Mouse (Mus musculus) urinary bladder, postnatal 25 days (tissue): Measurements from ENCODE around the gene Wapl.

Source experiments
- DNase-seq: peaks from one replicate; pipeline ENCODE4 v3.0.0; 2022; ENCODE audit warnings: low spot score

Wapl gene

GRCm38 (mm10) chr14:34697376-34697775 is 23.6 kb downstream of the Wapl start:
- DNase-seq = no peak

GRCm38 (mm10) chr14:34710209-34710608 is 36.5 kb downstream of the Wapl start:
- DNase-seq = no peak

GRCm38 (mm10) chr14:34712027-34712426 is 38.3 kb downstream of the Wapl start:
- DNase-seq = no peak

- no peak for DNase-seq
These were observed 39.1 kb downstream of the Wapl start for GRCm38 (mm10) chr14:34712857-34713256.

GRCm38 (mm10) chr14:34718150-34718549 is 44.4 kb downstream of the Wapl start:
- no peak for DNase-seq

GRCm38 (mm10) chr14:34727709-34728108 is 54.0 kb downstream of the Wapl start:
- no peak for DNase-seq

- DNase-seq = no peak
These were observed 61.7 kb downstream of the Wapl start for GRCm38 (mm10) chr14:34735405-34735804.

GRCm38 (mm10) chr14:34745401-34745800 is 71.7 kb downstream of the Wapl start:
- DNase-seq = no peak

GRCm38 (mm10) chr14:34755731-34756130 is 82.0 kb downstream of the Wapl start:
- no peak for DNase-seq

GRCm38 (mm10) chr14:34759938-34760337 is 86.2 kb downstream of the Wapl start:
- no peak for DNase-seq

GRCm38 (mm10) chr14:34761082-34761959 is 87.6 kb downstream of the Wapl start:
- no peak for DNase-seq

GRCm38 (mm10) chr14:34762682-34763081 is 89.0 kb downstream of the Wapl start:
- DNase-seq = no peak

GRCm38 (mm10) chr14:34763771-34764539 is 90.2 kb downstream of the Wapl start:
- no peak for DNase-seq

GRCm38 (mm10) chr14:34764908-34765307 is 91.2 kb downstream of the Wapl start:
- DNase-seq = no peak

GRCm38 (mm10) chr14:34765380-34765779 is 91.7 kb downstream of the Wapl start:
- no peak for DNase-seq

GRCm38 (mm10) chr14:34766181-34766580 is 92.5 kb downstream of the Wapl start:
- no peak for DNase-seq

- DNase-seq = peak; percentile 71
These were observed 94.6 kb downstream of the Wapl start for GRCm38 (mm10) chr14:34768373-34768772.

GRCm38 (mm10) chr14:34769021-34769566 is 95.4 kb downstream of the Wapl start:
- DNase-seq = peak; percentile 72

- DNase-seq = no peak
These were observed 95.9 kb downstream of the Wapl start for GRCm38 (mm10) chr14:34769567-34770158.

GRCm38 (mm10) chr14:34770467-34770866 is 96.7 kb downstream of the Wapl start:
- no peak for DNase-seq

- DNase-seq = no peak
These were observed 97.9 kb downstream of the Wapl start for GRCm38 (mm10) chr14:34771601-34772000.

- no peak for DNase-seq
These were observed 98.4 kb downstream of the Wapl start for GRCm38 (mm10) chr14:34772132-34772531.
